Mouse (Mus musculus): Measurements from ENCODE around the gene Cldn9. TPM values are rescaled to one million over a fixed set of nuclear protein-coding genes. Genes with fewer than 3 reads are reported as not detected.

Gene Cldn9
- polyA plus RNA-seq, 1 experiment = 1.7 TPM

DNA sequence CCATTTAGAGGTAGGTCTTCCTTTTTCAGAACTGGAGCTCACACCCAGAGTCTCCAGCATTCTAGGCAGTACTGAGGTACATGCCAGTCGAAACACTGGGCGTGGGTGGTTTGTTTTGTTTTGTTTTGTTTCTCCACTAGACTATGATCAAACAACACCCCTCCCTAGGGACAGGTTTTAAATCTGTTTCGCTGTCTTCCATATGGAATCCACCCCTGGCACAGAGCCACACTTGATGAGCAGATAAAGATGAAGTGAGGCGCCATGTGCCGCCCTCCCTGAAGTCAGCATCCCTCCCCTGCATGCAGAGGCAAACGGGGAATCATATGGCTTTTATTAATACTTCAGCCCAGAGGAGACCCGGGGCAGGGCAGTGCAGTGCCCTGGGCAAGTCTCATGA lies 20.9 kb upstream of the Cldn9 start:
- no peak for TF ChIP-seq POLR2A (IDR thresholded peaks at IDR 0.05; ENCODE audit: insufficient read depth, low read length)
- no peak for TF ChIP-seq EP300 (IDR thresholded peaks at IDR 0.05; ENCODE audit: insufficient read depth, low read depth, low read length)
- TF ChIP-seq CTCF (IDR thresholded peaks at IDR 0.05; ENCODE audit: low read depth, low read length) = no peak
- Histone ChIP-seq H3K36me3 (ENCODE audit: control insufficient read depth, insufficient read depth, low read length, poor library complexity, severe bottlenecking) (no peaks in the 10 kb centered on the region), H3K27me3 (ENCODE audit: control insufficient read depth, insufficient read depth, low read length, poor library complexity, severe bottlenecking) (no peaks in the 10 kb centered on the region), H3K27ac (ENCODE audit: insufficient read depth, low read length) (0 out of 2 replicates have a peak overlapping the region, but pooled peaks have one; percentile 14), H3K9ac (ENCODE audit: low read depth, poor library complexity, severe bottlenecking) (no peak overlapping the region), H3K4me1 (ENCODE audit: control insufficient read depth, insufficient read depth, low read length) (peaks cover 6% of the 10 kb centered on the region), H3K4me3 (ENCODE audit: low read depth, low read length) (no peak overlapping the region), H3K9me3 (replicated peaks; ENCODE audit: control insufficient read depth, insufficient read depth, low read length, poor library complexity, severe bottlenecking) (no peaks in the 10 kb centered on the region)

DNA sequence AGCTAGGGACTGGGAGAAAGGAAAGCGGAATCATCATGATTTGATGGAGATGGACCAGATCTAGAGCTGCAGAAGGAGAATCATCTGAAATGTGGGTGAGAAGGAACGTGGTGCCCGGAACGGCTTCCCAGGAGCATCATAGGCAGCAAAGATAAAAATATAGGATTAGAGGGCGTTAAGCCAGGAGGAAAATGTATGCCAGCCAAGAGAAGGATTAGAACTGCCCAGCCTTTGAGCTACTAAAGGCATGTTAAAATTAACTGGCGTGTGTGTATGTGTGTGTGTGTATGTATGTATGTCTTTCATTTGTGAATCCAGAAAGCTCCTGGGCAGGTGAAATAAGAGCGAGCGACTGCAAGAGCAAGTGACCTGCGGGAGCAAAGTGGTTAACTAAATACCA lies 19.5 kb upstream of the Cldn9 start:
- Histone ChIP-seq H3K4me1 (ENCODE audit: control insufficient read depth, insufficient read depth, low read length) (peaks cover 6% of the 10 kb centered on the region), H3K27ac (ENCODE audit: insufficient read depth, low read length) (no peak overlapping the region), H3K9ac (ENCODE audit: low read depth, poor library complexity, severe bottlenecking) (no peak overlapping the region), H3K4me3 (ENCODE audit: low read depth, low read length) (no peak overlapping the region), H3K27me3 (ENCODE audit: control insufficient read depth, insufficient read depth, low read length, poor library complexity, severe bottlenecking) (no peaks in the 10 kb centered on the region), H3K36me3 (ENCODE audit: control insufficient read depth, insufficient read depth, low read length, poor library complexity, severe bottlenecking) (no peaks in the 10 kb centered on the region), H3K9me3 (replicated peaks; ENCODE audit: control insufficient read depth, insufficient read depth, low read length, poor library complexity, severe bottlenecking) (no peaks in the 10 kb centered on the region)
- TF ChIP-seq POLR2A (IDR thresholded peaks at IDR 0.05; ENCODE audit: insufficient read depth, low read length) = no peak
- no peak for TF ChIP-seq CTCF (IDR thresholded peaks at IDR 0.05; ENCODE audit: low read depth, low read length)
- no peak for TF ChIP-seq EP300 (IDR thresholded peaks at IDR 0.05; ENCODE audit: insufficient read depth, low read depth, low read length)

DNA sequence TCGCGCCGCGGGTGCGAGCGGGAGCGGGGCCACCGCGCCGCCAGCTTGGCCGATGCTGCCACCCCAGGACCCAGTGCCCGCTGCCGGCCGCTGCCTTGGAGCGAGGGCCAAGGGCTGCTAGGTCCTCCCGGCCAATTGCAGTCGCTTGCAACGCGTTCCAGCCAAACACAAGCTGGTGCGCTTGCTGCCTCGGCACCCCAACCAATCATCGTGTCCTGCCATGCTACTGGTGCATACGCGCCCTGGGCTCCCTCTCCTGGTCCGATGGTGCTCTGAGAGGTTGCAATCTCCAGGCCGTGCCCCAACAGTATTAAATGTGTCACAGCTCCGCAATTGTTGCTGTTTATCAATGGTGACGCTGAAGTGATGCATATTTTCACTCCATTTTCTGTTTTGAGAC lies 16.3 kb upstream of the Cldn9 start:
- Histone ChIP-seq H3K4me1 (ENCODE audit: control insufficient read depth, insufficient read depth, low read length) (peaks cover 9% of the 10 kb centered on the region), H3K36me3 (ENCODE audit: control insufficient read depth, insufficient read depth, low read length, poor library complexity, severe bottlenecking) (no peaks in the 10 kb centered on the region), H3K27me3 (ENCODE audit: control insufficient read depth, insufficient read depth, low read length, poor library complexity, severe bottlenecking) (no peaks in the 10 kb centered on the region), H3K27ac (ENCODE audit: insufficient read depth, low read length) (no peak overlapping the region), H3K9me3 (replicated peaks; ENCODE audit: control insufficient read depth, insufficient read depth, low read length, poor library complexity, severe bottlenecking) (no peaks in the 10 kb centered on the region), H3K9ac (ENCODE audit: low read depth, poor library complexity, severe bottlenecking) (peak overlapping the region; percentile 76), H3K4me3 (ENCODE audit: low read depth, low read length) (peak overlapping the region; percentile 61)
- TF ChIP-seq EP300 (IDR thresholded peaks at IDR 0.05; ENCODE audit: insufficient read depth, low read depth, low read length) = 0 out of 2 replicates have a peak, but pooled peaks have one; percentile 43
- peak; percentile 92 for TF ChIP-seq CTCF (IDR thresholded peaks at IDR 0.05; ENCODE audit: low read depth, low read length)
- no peak for TF ChIP-seq POLR2A (IDR thresholded peaks at IDR 0.05; ENCODE audit: insufficient read depth, low read length)

DNA sequence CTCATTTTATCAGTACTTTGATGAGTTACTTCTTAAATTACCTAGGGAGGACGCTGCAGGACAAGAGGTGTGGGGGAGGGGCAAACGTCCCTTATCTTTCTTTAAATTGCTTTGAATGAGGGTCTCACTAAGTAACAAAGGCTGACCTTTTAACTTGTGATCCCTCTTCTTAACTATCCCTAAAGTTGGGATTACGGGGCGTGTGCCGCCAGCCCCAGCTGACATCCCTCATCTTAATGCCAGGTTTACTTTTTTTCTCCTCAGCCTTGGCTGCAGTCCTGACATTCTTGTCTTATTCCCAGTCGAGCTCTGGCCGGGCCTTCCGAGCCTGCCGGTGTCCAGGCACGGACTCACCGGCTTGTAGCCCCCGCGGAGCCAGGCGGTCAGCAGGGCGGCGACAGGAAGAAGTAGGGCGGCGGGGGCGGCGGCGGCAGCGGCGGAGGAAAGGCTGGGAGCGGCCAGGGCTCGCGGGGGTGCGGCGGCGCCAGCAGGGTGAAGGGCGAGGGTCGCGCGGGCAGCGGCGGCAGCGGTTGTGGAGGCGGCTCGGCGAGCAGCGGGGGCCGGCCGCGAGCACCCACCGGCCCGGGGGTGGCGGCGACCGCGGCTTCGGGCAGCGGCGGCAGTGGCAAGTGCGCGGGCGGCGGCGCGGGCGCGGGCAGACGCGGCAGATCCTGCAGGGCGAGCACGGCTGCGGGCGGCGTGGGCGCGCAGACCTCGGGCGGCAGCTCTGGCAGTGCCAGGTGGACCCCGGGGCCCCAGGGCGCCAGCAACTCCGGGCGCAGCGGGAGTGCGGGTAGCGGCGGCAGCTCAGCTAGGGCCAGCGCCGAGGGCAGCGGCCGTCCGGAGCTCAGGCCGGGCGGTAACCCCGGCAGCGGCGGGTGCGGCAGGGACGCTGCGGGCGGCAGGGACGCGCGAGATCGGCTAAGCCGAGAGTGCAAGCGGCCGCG lies 15.6 kb upstream of the Cldn9 start:
- peak overlapping the region; percentile 76 for H3K9ac ChIP-seq (ENCODE audit: low read depth, poor library complexity, severe bottlenecking)
- TF ChIP-seq EP300 (IDR thresholded peaks at IDR 0.05; ENCODE audit: insufficient read depth, low read depth, low read length) (no peak), POLR2A (IDR thresholded peaks at IDR 0.05; ENCODE audit: insufficient read depth, low read length) (no peak), CTCF (IDR thresholded peaks at IDR 0.05; ENCODE audit: low read depth, low read length) (no peak)
- H3K27ac ChIP-seq (ENCODE audit: insufficient read depth, low read length) = no peak overlapping the region

DNA sequence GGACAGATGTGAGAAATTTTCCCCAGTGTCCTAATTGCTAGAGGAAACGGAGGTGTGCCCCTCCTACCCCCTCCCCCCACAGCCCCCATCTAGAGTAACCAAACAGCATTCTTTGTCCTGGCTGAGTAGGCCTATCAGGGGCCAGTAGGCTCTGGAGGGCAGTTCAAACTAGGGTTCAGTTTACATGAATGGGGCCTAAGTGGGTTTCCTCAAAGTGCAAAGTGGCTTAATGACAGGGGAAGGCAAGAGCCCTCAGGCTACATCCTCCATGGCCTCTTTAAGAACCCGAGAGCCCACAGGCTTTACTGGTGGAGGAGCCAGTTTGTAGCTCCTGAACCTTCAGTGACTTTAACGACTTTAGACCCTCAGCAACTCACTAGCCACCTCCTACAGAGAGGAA lies 12.0 kb upstream of the Cldn9 start:
- Histone ChIP-seq H3K9ac (ENCODE audit: low read depth, poor library complexity, severe bottlenecking) (peak overlapping the region; percentile 13; the same call in 1 of the 2 replicates), H3K4me3 (ENCODE audit: low read depth, low read length) (no peak overlapping the region), H3K27ac (ENCODE audit: insufficient read depth, low read length) (peak overlapping the region; percentile 55), H3K27me3 (ENCODE audit: control insufficient read depth, insufficient read depth, low read length, poor library complexity, severe bottlenecking) (no peaks in the 10 kb centered on the region), H3K9me3 (replicated peaks; ENCODE audit: control insufficient read depth, insufficient read depth, low read length, poor library complexity, severe bottlenecking) (no peaks in the 10 kb centered on the region), H3K4me1 (ENCODE audit: control insufficient read depth, insufficient read depth, low read length) (peaks cover 10% of the 10 kb centered on the region), H3K36me3 (ENCODE audit: control insufficient read depth, insufficient read depth, low read length, poor library complexity, severe bottlenecking) (no peaks in the 10 kb centered on the region)
- TF ChIP-seq EP300 (IDR thresholded peaks at IDR 0.05; ENCODE audit: insufficient read depth, low read depth, low read length) = 0 out of 2 replicates have a peak, but pooled peaks have one; percentile 21
- TF ChIP-seq POLR2A (IDR thresholded peaks at IDR 0.05; ENCODE audit: insufficient read depth, low read length) = no peak

More for the DNA sequence above, 15.6 kb upstream of the Cldn9 start:
- Histone ChIP-seq H3K36me3 (ENCODE audit: control insufficient read depth, insufficient read depth, low read length, poor library complexity, severe bottlenecking) (no peaks in the 10 kb centered on the region), H3K4me3 (ENCODE audit: low read depth, low read length) (peak overlapping the region; percentile 61), H3K27me3 (ENCODE audit: control insufficient read depth, insufficient read depth, low read length, poor library complexity, severe bottlenecking) (no peaks in the 10 kb centered on the region), H3K4me1 (ENCODE audit: control insufficient read depth, insufficient read depth, low read length) (peaks cover 6% of the 10 kb centered on the region), H3K9me3 (replicated peaks; ENCODE audit: control insufficient read depth, insufficient read depth, low read length, poor library complexity, severe bottlenecking) (no peaks in the 10 kb centered on the region)

DNA sequence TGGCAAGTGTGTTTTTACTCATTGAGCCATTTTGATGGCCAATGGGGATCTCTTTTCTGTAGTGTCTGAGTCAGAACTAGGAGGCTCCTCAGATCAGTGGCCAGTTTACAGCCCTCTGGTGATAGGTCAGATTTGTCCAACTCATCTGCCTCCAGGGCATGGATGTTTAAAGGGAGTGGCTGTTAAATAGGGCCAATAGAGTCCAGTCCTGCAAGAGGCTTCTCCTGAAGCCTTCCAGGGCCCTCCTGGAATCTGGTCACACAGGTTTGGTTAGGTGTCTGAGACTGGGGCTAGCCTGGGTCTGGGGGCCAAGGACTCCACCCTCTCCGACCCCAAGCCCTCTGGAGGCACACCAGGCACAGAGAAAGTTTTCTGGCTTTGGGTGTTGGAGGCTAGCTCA lies 10.7 kb upstream of the Cldn9 start:
- no peaks in the 10 kb centered on the region for H3K9me3 ChIP-seq (replicated peaks; ENCODE audit: control insufficient read depth, insufficient read depth, low read length, poor library complexity, severe bottlenecking)
- H3K27ac ChIP-seq (ENCODE audit: insufficient read depth, low read length) = peak overlapping the region; percentile 91
- H3K4me3 ChIP-seq (ENCODE audit: low read depth, low read length) = no peak overlapping the region
- H3K36me3 ChIP-seq (ENCODE audit: control insufficient read depth, insufficient read depth, low read length, poor library complexity, severe bottlenecking) = no peaks in the 10 kb centered on the region
- no peak overlapping the region for H3K9ac ChIP-seq (ENCODE audit: low read depth, poor library complexity, severe bottlenecking)
- H3K4me1 ChIP-seq (ENCODE audit: control insufficient read depth, insufficient read depth, low read length) = peaks cover 10% of the 10 kb centered on the region
- peak; percentile 92 for TF ChIP-seq EP300 (IDR thresholded peaks at IDR 0.05; ENCODE audit: insufficient read depth, low read depth, low read length)
- no peak for TF ChIP-seq CTCF (IDR thresholded peaks at IDR 0.05; ENCODE audit: low read depth, low read length)
- no peaks in the 10 kb centered on the region for H3K27me3 ChIP-seq (ENCODE audit: control insufficient read depth, insufficient read depth, low read length, poor library complexity, severe bottlenecking)

Measured in ES-Bruce4 (cell line).